Mouse (Mus musculus): Measurements from ENCODE around the gene Magea5.
"Not testable (repeated sequence)": the region's sequence is repeated elsewhere in the genome, so short reads cannot be mapped to it uniquely, and the experiment has no call there.

The Magea5 gene

GRCm38 (mm10) chrX:155063045-155063444 is at the start of gene Magea5:
Gene Magea5, minus strand, starts transcription at chrX:155063145.
- DNase-seq (ENCODE audit: low spot score), result not testable (repeated sequence)

GRCm38 (mm10) chrX:155098024-155098423 is 35.1 kb upstream of the Magea5 start:
- peak; percentile 0 for DNase-seq (ENCODE audit: low spot score)

GRCm38 (mm10) chrX:155093566-155093965 is 30.6 kb upstream of the Magea5 start, which contains the start of gene Magea2:
Gene Magea2, minus strand, starts transcription at chrX:155093666.
- DNase-seq (ENCODE audit: low spot score), result not testable (repeated sequence)

GRCm38 (mm10) chrX:155089693-155090092 is 26.7 kb upstream of the Magea5 start, which contains the start of gene Magea1:
Gene Magea1, minus strand, starts transcription at chrX:155089793.
- not testable (repeated sequence) for DNase-seq (ENCODE audit: low spot score)

Measured in ovary, postnatal 14 days (tissue).